Mouse (Mus musculus) thymus, postnatal 4 days (tissue): ENCODE measurements around the gene Smagp.
A peak's percentile ranks its signal among the peaks of the same experiment; 100 is the strongest.
"Not testable (repeated sequence)": the region's sequence is repeated elsewhere in the genome, so short reads cannot be mapped to it uniquely, and the experiment has no call there.

Source experiments
- DNase-seq: peaks from one replicate; pipeline ENCODE4 v3.0.0; 2021

Gene Smagp

GRCm38 (mm10) chr15:100624435-100624834 is 12.3 kb downstream of the Smagp start:
- no peak for DNase-seq

DNA sequence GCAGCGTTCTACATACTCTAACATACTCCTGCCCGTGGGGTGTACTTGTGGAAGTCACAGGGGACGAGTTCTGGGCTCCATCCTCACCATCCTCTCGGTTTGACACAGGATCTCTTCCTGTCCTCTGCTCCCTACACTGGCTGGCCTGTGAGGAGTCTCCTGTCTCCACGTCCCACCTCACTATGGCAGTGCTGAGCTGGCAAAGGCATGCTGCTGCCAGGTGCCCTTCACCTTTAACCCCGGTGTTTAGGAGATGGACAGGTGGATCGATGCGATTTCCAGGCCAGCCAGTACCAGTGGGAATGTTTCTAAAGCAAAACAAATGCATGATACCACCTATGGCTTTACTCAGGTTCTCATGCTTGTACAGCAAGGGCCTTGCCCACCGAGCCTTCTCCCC is 13.0 kb downstream of the Smagp start:
- no peak for DNase-seq

GRCm38 (mm10) chr15:100622164-100622563 is 14.6 kb downstream of the Smagp start:
- no peak for DNase-seq

GRCm38 (mm10) chr15:100621671-100622070 is 15.1 kb downstream of the Smagp start:
- DNase-seq: not testable (repeated sequence)

- no peak for DNase-seq
These were observed 17.5 kb downstream of the Smagp start for GRCm38 (mm10) chr15:100619200-100619599.

GRCm38 (mm10) chr15:100616221-100616620 is 20.5 kb downstream of the Smagp start:
- no peak for DNase-seq

DNA sequence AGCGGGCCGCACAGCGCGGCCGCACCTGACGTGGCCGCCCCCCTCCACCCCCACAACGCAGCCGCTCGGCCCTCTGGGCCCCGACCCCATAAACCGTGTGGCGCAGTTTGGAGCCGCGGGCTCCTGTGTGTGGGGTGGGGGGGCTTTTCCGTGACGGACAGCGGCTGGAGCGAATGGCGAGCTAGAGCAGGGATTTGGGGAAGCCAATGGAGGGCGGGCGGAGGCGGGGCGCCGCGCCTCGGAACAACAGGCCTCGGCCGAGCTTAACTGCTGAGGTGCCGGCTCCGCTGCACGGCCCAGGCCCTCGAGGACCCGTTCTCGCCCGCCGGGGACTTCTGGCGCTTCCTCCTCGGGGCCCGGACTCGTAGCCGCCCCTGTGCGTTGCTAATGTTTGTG is 20.9 kb downstream of the Smagp start:
- peak; percentile 95 for DNase-seq

DNA sequence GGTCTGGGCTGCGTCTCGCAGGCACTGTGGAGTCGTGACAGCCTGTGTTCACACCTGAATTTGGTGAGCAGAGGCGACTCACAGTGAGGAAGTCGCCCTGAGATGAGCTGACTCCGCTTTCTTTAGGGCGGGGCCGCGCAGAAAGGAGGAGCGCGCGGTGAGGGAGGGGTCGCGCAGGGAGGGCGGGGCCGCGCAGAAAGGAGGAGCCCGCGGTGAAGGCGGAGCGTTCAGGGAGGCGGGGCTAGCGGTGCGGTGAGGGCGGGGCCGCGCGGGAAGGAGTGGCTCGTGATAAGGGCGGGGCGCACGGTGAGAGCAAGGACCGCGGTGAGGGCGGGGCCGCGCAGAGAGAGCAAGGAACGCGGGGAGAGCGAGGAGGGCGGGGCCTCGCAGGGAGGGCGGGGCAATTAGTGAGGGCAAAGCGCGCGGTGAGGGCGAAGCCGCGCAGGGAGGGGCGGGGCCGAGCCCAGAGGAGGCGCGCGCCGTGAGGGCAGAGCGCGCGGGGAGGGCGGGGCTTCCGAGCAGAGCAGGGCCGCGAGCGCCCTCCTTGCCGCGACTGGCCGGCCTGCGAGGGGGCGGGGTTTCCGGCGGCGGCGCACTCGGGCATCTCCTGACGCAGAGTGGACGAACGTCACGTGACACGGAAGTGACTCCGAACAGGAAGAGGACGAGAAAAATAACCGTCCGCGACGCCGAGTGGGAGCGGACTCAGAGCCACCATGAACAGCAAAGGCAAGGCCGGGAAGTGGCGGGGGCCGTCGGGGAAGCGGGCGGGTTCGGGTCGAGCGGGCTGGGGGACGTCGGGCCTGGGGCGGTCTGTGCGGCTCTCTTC is 21.5 kb downstream of the Smagp start, which contains the start of gene Dazap2:
Gene Dazap2 (plus strand): TSS at position 354 of the 829 bp plus-strand sequence.
- peak; percentile 100 for DNase-seq

- DNase-seq: no peak
These were observed 22.3 kb downstream of the Smagp start for GRCm38 (mm10) chr15:100614218-100614995.

DNA sequence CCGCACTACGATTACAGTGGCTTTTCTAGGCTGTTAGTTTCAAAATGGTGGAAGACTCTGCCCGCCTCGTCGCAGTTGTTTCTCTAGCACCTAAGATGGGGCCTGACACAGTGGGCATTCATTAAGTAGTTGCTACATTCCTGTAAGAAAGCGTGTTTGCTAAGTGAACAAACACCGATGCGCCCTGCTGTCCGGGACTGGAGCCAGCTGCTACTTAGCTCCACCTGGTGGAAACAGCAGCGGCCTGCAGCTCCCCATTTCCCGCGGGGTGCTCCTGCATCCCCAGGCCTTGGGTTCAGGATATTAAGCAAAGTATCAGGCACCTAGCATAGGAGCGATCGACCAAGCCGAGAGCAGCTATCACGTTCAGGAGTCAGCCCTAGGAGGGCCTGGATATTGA is 23.2 kb downstream of the Smagp start:
- DNase-seq: peak; percentile 82

- peak; percentile 85 for DNase-seq
These were observed 24.3 kb downstream of the Smagp start for GRCm38 (mm10) chr15:100612432-100612831.

GRCm38 (mm10) chr15:100611951-100612350 is 24.8 kb downstream of the Smagp start:
- no peak for DNase-seq

DNA sequence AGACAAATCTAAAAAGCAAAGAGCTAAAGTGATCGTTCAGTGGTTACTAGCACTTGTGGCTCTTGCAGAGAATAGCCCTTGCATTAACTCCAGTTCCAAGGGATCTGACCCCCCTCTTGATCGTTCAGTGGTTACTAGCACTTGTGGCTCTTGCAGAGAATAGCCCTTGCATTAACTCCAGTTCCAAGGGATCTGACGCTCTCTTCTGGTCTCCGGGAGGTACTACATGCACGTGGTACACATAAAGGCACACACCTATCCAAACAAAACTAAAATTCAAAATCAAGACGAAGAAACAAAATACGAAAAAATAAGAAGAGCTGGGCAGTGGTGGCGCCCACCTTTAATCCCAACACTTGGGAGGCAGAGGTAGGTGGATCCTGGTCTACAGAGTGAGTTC is 30.1 kb downstream of the Smagp start:
- peak; percentile 38 for DNase-seq

GRCm38 (mm10) chr15:100601669-100602068 is 35.1 kb downstream of the Smagp start:
- DNase-seq: no peak

GRCm38 (mm10) chr15:100600696-100601272 is 36.0 kb downstream of the Smagp start:
- peak; percentile 26 for DNase-seq

- DNase-seq: peak; percentile 92
These were observed 36.6 kb downstream of the Smagp start for GRCm38 (mm10) chr15:100600047-100600695.

DNA sequence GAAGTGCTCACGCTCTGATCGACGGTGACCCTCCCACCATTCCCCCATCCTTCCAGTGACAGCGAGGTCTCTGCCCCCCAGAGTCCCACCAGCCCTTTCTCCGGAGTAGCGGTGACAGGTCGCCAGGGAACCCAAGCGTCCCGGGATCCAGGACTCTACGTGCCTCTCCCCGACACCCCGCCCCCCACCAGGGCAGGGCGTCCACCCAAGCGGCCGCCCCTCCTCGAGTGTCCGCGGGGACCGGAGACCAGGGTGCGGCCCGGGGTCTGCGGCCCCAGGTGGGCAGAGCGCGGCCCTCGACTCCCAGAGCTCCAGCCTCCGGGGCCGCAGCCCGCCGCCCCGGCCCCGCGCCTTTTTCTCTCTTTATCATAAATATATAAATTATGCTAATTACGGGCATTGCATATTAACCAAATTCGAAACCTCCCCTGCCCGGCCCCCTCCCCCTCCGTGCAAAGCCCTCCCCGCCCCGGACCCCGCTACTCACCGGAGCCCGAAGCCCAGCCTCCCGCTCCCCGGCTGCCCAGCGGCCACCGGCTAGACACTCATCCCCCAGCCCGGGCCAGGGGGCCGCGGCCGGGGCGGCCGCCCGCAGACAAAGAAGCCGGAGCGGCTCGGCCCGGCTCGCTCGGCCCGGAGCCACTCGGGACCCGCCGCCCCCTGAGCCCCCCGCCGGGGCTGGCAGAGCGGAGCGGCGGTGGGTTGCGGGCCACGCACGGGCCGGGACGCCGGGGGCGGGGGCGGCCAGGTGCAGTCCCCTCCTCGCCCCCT is 37.3 kb downstream of the Smagp start, which contains the start of gene Pou6f1:
Gene Pou6f1 (minus strand): TSS at position 709 of the 771 bp plus-strand sequence.
- peak; percentile 66 for DNase-seq

GRCm38 (mm10) chr15:100598883-100599275 is 37.9 kb downstream of the Smagp start:
- peak; percentile 66 for DNase-seq

- DNase-seq: peak; percentile 58
These were observed 38.4 kb downstream of the Smagp start for GRCm38 (mm10) chr15:100598287-100598882.

- DNase-seq: no peak
These were observed 43.9 kb downstream of the Smagp start for GRCm38 (mm10) chr15:100592817-100593216.

GRCm38 (mm10) chr15:100590436-100590835 is 46.3 kb downstream of the Smagp start:
- DNase-seq: no peak

GRCm38 (mm10) chr15:100588297-100588696 is 48.4 kb downstream of the Smagp start:
- no peak for DNase-seq
